Mouse (Mus musculus): Measurements from ENCODE around the gene Crhr1. TPM values are rescaled to one million over a fixed set of nuclear protein-coding genes. Genes with fewer than 3 reads are reported as not detected.

Gene Crhr1
- polyA plus RNA-seq, 1 experiment from 2014 or later = not detected

DNA sequence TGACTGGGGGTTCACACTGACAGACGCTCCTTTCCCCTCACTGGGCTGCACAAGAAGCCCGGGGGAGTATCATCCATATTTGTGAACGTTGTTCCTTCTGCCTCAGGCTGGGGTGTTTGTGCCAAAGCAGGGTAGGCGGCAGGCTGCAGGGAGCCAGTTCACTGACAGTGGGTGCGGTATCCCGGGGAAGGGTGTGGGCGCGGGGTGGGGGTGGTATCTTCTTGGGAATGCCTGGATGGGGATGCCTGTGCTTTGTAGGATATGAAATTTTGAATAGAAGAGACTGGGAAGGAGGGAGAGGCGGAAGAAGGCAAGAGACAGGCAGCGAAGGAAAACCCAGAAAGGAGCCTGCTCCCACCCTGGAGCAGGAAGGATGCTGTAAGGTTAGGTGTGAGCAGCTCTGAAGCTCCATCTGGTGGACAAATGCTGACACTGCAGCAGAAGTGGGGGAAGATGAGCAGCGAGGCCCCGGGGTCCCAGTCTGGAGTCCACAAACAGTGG lies 38.7 kb downstream of the Crhr1 start:
- H3K9me3 ChIP-seq (replicated peaks; ENCODE audit: control insufficient read depth, low read length) = no peaks in the 10 kb centered on the region
- H3K36me3 ChIP-seq (ENCODE audit: control insufficient read depth, insufficient read depth) = no peaks in the 10 kb centered on the region
- H3K27ac ChIP-seq (ENCODE audit: low read length) = no peak overlapping the region
- 32% methylated on average over 12 of the region's 12 CpGs for WGBS
- H3K4me1 ChIP-seq (ENCODE audit: control insufficient read depth, insufficient read depth, low read length) = no peaks in the 10 kb centered on the region
- ATAC-seq (replicated peaks; ENCODE audit: extremely low read depth, insufficient read depth, low FRiP score) = no peak
- peaks cover 6% of the 10 kb centered on the region; the same call in 1 of the 2 replicates for H3K27me3 ChIP-seq (ENCODE audit: control insufficient read depth, insufficient read depth, low read length)
- no peak overlapping the region for H3K4me3 ChIP-seq (ENCODE audit: low read length)
- H3K4me2 ChIP-seq (ENCODE audit: low read depth, low read length) = no peak overlapping the region
- H3K9ac ChIP-seq (ENCODE audit: low read length) = no peak overlapping the region

GRCm38 (mm10) chr11:104178893-104179292 lies 46.2 kb downstream of the Crhr1 start:
- WGBS = 31% methylated on average over 7 of the region's 7 CpGs
- H3K36me3 ChIP-seq (ENCODE audit: control insufficient read depth, insufficient read depth) = no peaks in the 10 kb centered on the region
- H3K27ac ChIP-seq (ENCODE audit: low read length) = no peak overlapping the region
- no peaks in the 10 kb centered on the region for H3K4me1 ChIP-seq (ENCODE audit: control insufficient read depth, insufficient read depth, low read length)
- H3K9ac ChIP-seq (ENCODE audit: low read length) = no peak overlapping the region
- H3K9me3 ChIP-seq (replicated peaks; ENCODE audit: control insufficient read depth, low read length) = no peaks in the 10 kb centered on the region
- H3K4me3 ChIP-seq (ENCODE audit: low read length) = no peak overlapping the region
- no peak overlapping the region for H3K4me2 ChIP-seq (ENCODE audit: low read depth, low read length)
- peaks cover 4% of the 10 kb centered on the region for H3K27me3 ChIP-seq (ENCODE audit: control insufficient read depth, insufficient read depth, low read length)
- ATAC-seq (replicated peaks; ENCODE audit: extremely low read depth, insufficient read depth, low FRiP score) = no peak

DNA sequence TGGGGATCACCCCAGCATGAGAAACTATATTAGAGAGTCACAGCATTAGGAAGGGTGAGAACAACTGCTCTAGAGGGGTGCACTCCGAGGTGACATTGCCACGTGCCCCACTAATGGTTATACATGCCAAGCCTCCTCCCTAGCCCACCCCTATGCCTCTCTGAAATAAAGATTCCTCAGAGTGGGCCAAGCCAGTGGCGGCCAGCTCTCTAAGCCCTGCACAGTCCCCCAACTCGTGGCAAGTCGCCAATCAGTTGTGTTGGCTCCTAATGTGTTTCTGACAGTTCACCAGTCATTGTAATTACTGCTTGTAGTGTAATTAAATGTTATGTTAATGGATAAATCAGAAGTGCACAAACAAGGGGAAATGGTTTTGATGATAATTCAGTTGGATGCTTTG lies 47.1 kb downstream of the Crhr1 start:
- H3K4me2 ChIP-seq (ENCODE audit: low read depth, low read length) = no peak overlapping the region
- no peak overlapping the region for H3K27ac ChIP-seq (ENCODE audit: low read length)
- no peak for ATAC-seq (replicated peaks; ENCODE audit: extremely low read depth, insufficient read depth, low FRiP score)
- no peak overlapping the region for H3K9ac ChIP-seq (ENCODE audit: low read length)
- peaks cover 4% of the 10 kb centered on the region for H3K27me3 ChIP-seq (ENCODE audit: control insufficient read depth, insufficient read depth, low read length)
- H3K36me3 ChIP-seq (ENCODE audit: control insufficient read depth, insufficient read depth) = no peaks in the 10 kb centered on the region
- no peak overlapping the region for H3K4me3 ChIP-seq (ENCODE audit: low read length)
- no peaks in the 10 kb centered on the region for H3K4me1 ChIP-seq (ENCODE audit: control insufficient read depth, insufficient read depth, low read length)
- WGBS = 55% methylated on average over 5 of the region's 5 CpGs
- H3K9me3 ChIP-seq (replicated peaks; ENCODE audit: control insufficient read depth, low read length) = no peaks in the 10 kb centered on the region

DNA sequence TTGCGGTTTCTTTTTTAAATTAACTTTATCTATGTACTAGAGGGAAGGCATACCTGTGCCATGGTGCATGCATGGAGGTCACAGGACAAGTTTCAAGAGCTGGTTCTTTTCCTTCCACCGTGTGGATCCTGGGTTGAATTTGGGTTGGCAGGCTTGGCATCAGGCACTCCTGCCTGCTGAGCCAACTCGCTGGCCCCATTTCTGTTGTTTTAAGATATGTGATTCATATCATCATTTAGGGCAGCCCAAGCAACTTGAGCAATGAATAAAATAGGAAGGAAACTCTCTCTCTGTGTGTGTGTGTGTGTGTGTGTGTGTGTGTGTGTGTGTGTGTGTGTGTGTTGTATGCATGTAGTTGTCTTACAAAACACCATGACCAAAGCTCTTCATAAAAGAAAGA lies 49.5 kb downstream of the Crhr1 start:
- no peak overlapping the region for H3K4me2 ChIP-seq (ENCODE audit: low read depth, low read length)
- no peak for ATAC-seq (replicated peaks; ENCODE audit: extremely low read depth, insufficient read depth, low FRiP score)

DNA sequence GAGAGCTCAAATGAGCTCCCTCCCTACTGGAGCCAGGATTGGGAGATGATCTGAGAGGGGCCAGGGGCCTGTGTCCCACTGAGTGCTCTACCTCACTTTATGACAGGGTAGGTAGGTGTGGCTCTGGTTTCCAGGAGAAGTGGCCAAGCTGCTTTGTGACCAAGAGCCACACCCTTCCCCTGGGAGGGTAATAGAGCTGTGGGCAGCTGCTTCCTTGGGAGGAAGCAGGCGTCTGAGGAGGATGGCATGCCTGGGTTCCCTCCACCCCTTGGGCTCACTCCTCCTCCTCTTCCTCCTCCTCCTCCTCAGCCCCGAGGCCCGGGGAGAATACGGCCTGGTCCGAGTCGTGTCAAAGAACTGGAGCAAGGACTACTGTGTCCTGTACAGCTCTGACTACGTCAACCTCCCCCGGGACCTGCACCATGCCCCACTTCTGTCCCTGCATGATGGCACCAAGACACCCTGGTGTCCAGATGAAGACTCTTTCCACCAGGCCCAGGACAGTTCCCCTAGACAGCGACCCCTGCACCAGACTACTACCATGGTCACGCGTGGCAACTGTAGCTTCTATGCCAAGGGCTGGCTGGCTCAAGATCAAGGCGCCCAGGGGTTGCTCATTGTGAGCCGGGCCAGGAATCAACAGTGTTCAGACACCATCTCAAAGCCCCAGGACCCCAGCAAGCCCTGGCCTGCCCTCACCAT lies 53.6 kb downstream of the Crhr1 start, which contains the start of gene Sppl2c:
TSS of gene Sppl2c (plus strand) at position 193 of the 702 bp plus-strand sequence.
- no peak within 1 kb of the TSS for H3K4me3 ChIP-seq (ENCODE audit: low read length)
- ATAC-seq (replicated peaks; ENCODE audit: extremely low read depth, insufficient read depth, low FRiP score) = no peak
- H3K4me1 ChIP-seq (ENCODE audit: control insufficient read depth, insufficient read depth, low read length) = no peaks in the 10 kb centered on the region
- 81% methylated on average over 13 of the region's 13 CpGs for WGBS
- H3K36me3 ChIP-seq (ENCODE audit: control insufficient read depth, insufficient read depth) = no peaks in the 10 kb centered on the region
- peaks cover 2% of the 10 kb centered on the region; the same call in 1 of the 2 replicates for H3K27me3 ChIP-seq (ENCODE audit: control insufficient read depth, insufficient read depth, low read length)
- no peak within 1 kb of the TSS for H3K9ac ChIP-seq (ENCODE audit: low read length)
- no peak within 1 kb of the TSS for H3K4me2 ChIP-seq (ENCODE audit: low read depth, low read length)
- H3K9me3 ChIP-seq (replicated peaks; ENCODE audit: control insufficient read depth, low read length) = no peaks in the 10 kb centered on the region
- H3K27ac ChIP-seq (ENCODE audit: low read length) = no peak within 1 kb of the TSS

More for the DNA sequence above, 49.5 kb downstream of the Crhr1 start:
- Histone ChIP-seq H3K27ac (ENCODE audit: low read length) (no peak overlapping the region), H3K27me3 (ENCODE audit: control insufficient read depth, insufficient read depth, low read length) (peaks cover 4% of the 10 kb centered on the region), H3K4me3 (ENCODE audit: low read length) (no peak overlapping the region), H3K9me3 (replicated peaks; ENCODE audit: control insufficient read depth, low read length) (no peaks in the 10 kb centered on the region), H3K9ac (ENCODE audit: low read length) (no peak overlapping the region), H3K4me1 (ENCODE audit: control insufficient read depth, insufficient read depth, low read length) (no peaks in the 10 kb centered on the region), H3K36me3 (ENCODE audit: control insufficient read depth, insufficient read depth) (no peaks in the 10 kb centered on the region)
- WGBS = 73% methylated on average over 3 of the region's 3 CpGs

DNA sequence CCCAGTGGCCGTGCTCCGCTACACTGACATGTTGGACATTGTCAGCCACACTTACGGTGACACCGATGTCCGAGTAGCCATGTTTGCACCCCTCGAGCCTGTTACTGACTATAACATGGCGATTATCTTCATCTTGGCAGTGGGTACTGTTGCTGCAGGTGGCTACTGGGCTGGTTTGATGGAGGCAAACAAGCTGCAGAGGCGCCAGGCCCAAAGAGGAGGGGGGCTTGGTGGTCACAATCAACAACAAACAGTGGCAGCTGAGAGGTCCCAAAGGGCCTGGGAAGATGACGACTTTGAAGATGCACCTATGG lies 54.1 kb downstream of the Crhr1 start:
- Histone ChIP-seq H3K4me3 (ENCODE audit: low read length) (no peak overlapping the region), H3K4me2 (ENCODE audit: low read depth, low read length) (no peak overlapping the region), H3K4me1 (ENCODE audit: control insufficient read depth, insufficient read depth, low read length) (no peaks in the 10 kb centered on the region), H3K9ac (ENCODE audit: low read length) (no peak overlapping the region), H3K36me3 (ENCODE audit: control insufficient read depth, insufficient read depth) (no peaks in the 10 kb centered on the region), H3K27me3 (ENCODE audit: control insufficient read depth, insufficient read depth, low read length) (peaks cover 2% of the 10 kb centered on the region; the same call in 1 of the 2 replicates), H3K9me3 (replicated peaks; ENCODE audit: control insufficient read depth, low read length) (no peaks in the 10 kb centered on the region), H3K27ac (ENCODE audit: low read length) (no peak overlapping the region)
- no peak for ATAC-seq (replicated peaks; ENCODE audit: extremely low read depth, insufficient read depth, low FRiP score)
- 79% methylated on average over 9 of the region's 9 CpGs for WGBS

DNA sequence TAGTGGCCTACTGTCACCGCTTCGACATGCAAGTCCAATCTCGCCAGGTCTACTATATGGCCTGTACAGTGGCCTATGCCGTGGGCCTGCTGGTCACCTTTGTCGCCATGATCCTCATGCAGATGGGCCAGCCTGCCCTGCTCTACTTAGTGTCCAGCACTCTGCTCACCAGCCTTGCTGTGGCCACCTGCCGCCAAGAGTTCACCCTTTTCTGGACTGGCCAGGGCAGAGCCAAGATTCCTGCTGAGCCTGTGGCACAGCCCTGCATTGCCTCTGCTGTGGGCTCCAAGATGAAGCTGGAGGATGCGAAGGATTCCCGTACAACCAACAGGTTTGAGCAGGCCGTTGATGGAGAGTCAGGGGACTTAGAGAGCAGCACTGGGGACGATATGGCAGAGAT lies 55.1 kb downstream of the Crhr1 start:
- H3K9me3 ChIP-seq (replicated peaks; ENCODE audit: control insufficient read depth, low read length) = no peaks in the 10 kb centered on the region
- H3K27ac ChIP-seq (ENCODE audit: low read length) = no peak overlapping the region
- no peaks in the 10 kb centered on the region for H3K36me3 ChIP-seq (ENCODE audit: control insufficient read depth, insufficient read depth)
- ATAC-seq (replicated peaks; ENCODE audit: extremely low read depth, insufficient read depth, low FRiP score) = no peak
- no peaks in the 10 kb centered on the region for H3K4me1 ChIP-seq (ENCODE audit: control insufficient read depth, insufficient read depth, low read length)
- no peak overlapping the region for H3K9ac ChIP-seq (ENCODE audit: low read length)
- WGBS = 87% methylated on average over 10 of the region's 10 CpGs
- H3K27me3 ChIP-seq (ENCODE audit: control insufficient read depth, insufficient read depth, low read length) = no peaks in the 10 kb centered on the region
- no peak overlapping the region for H3K4me2 ChIP-seq (ENCODE audit: low read depth, low read length)
- H3K4me3 ChIP-seq (ENCODE audit: low read length) = no peak overlapping the region

DNA sequence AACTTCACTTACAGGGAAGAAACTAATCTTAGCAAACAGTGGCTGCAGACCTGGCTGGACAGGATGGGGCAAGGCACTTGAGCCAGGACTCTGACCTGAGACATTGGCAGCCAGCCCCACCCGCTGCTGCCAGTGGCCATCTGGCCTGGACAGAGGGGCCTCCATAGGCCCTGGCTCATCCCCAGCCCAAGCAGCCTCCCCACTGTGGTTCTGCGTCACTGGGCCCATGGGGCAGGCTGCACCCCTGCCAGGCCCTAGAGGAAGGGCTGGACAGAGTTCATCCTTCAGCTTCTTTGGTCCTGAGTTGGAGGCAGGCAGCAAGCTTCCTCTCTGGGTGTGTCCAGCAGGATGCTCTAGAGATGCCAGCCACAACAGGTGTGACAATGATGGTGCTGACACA lies 57.4 kb downstream of the Crhr1 start:
- Histone ChIP-seq H3K4me1 (ENCODE audit: control insufficient read depth, insufficient read depth, low read length) (no peaks in the 10 kb centered on the region), H3K27ac (ENCODE audit: low read length) (no peak overlapping the region), H3K4me3 (ENCODE audit: low read length) (no peak overlapping the region), H3K4me2 (ENCODE audit: low read depth, low read length) (no peak overlapping the region), H3K27me3 (ENCODE audit: control insufficient read depth, insufficient read depth, low read length) (no peaks in the 10 kb centered on the region), H3K9me3 (replicated peaks; ENCODE audit: control insufficient read depth, low read length) (no peaks in the 10 kb centered on the region), H3K9ac (ENCODE audit: low read length) (no peak overlapping the region), H3K36me3 (ENCODE audit: control insufficient read depth, insufficient read depth) (no peaks in the 10 kb centered on the region)
- no peak for ATAC-seq (replicated peaks; ENCODE audit: extremely low read depth, insufficient read depth, low FRiP score)
- 62% methylated on average over 2 of the region's 2 CpGs for WGBS

DNA sequence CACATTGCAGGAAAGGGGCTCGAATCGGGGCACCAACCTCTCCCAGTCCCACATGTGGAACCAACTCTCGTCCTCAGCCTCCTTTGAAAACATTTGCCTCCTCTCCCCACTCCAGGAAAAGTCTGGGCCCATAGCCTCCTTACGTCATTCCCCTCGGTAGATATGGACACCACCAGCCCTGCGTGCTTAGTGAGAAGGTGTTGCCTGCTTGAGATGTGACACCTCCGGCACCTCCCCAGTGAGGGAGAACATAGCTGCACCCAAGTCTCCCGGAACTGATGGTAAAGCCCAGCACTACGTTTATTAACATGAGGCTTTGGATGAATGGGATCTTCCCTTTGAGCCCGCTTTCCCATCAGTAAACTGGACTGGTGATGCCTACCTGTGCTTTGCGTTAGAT lies 62.7 kb downstream of the Crhr1 start:
- H3K4me3 ChIP-seq (ENCODE audit: low read length) = no peak overlapping the region
- H3K27ac ChIP-seq (ENCODE audit: low read length) = no peak overlapping the region
- WGBS = 61% methylated on average over 11 of the region's 11 CpGs
- no peaks in the 10 kb centered on the region for H3K36me3 ChIP-seq (ENCODE audit: control insufficient read depth, insufficient read depth)
- no peak overlapping the region for H3K4me2 ChIP-seq (ENCODE audit: low read depth, low read length)
- no peak overlapping the region for H3K9ac ChIP-seq (ENCODE audit: low read length)
- ATAC-seq (replicated peaks; ENCODE audit: extremely low read depth, insufficient read depth, low FRiP score) = no peak
- H3K4me1 ChIP-seq (ENCODE audit: control insufficient read depth, insufficient read depth, low read length) = no peaks in the 10 kb centered on the region
- H3K27me3 ChIP-seq (ENCODE audit: control insufficient read depth, insufficient read depth, low read length) = peaks cover 18% of the 10 kb centered on the region
- no peaks in the 10 kb centered on the region for H3K9me3 ChIP-seq (replicated peaks; ENCODE audit: control insufficient read depth, low read length)

All from heart, embryonic 16.5 days (tissue).